Mouse (Mus musculus) midbrain, postnatal 0 days (tissue): ENCODE measurements around the gene Rbm44. TPM values are rescaled to one million over a fixed set of nuclear protein-coding genes. Genes with fewer than 3 reads are reported as not detected.
A peak's percentile ranks its signal among the peaks of the same experiment; 100 is the strongest.

ENCODE experiments used
- ATAC-seq: fragments of 200-750 bp; cut with Nextera tagmentation; 2 replicates; pipeline ENCODE4 v1.8.0; 2017; ENCODE audit warnings: moderate number of reproducible peaks, mild to moderate bottlenecking, moderate TSS enrichment, moderate library complexity; ENCODE audit not compliant: low FRiP score
- DNase-seq: peaks from one replicate; pipeline ENCODE4 v3.0.0-alpha.2; 2015; ENCODE audit warnings: low spot score
- H3K27ac ChIP-seq: fragments of 300-500 bp; sonication (generic); 2 replicates; pipeline ENCODE4 v1.5.1; 2014; ENCODE audit warnings: low read depth, mild to moderate bottlenecking, low read length, mixed read lengths
- H3K27me3 ChIP-seq: fragments of 300-500 bp; sonication (generic); 2 replicates; pipeline ENCODE4 v1.6.1; 2014; ENCODE audit warnings: low read length, control low read depth, mixed read lengths; ENCODE audit not compliant: insufficient read depth
- H3K36me3 ChIP-seq: fragments of 300-500 bp; sonication (generic); 2 replicates; pipeline ENCODE4 v1.6.1; 2014; ENCODE audit warnings: low read length, control low read depth, mixed read lengths; ENCODE audit not compliant: insufficient read depth
- H3K4me1 ChIP-seq: fragments of 300-500 bp; sonication (generic); 2 replicates; pipeline ENCODE4 v1.6.1; 2014; ENCODE audit warnings: mild to moderate bottlenecking, control low read depth, antibody characterized with exemption, low read length, mixed read lengths; ENCODE audit not compliant: insufficient read depth
- H3K4me2 ChIP-seq: fragments of 300-500 bp; sonication (generic); 2 replicates; pipeline ENCODE4 v1.6.1; 2014; ENCODE audit warnings: low read depth, mild to moderate bottlenecking, low read length, mixed read lengths; ENCODE audit not compliant: poor library complexity, severe bottlenecking
- H3K4me3 ChIP-seq: fragments of 300-500 bp; sonication (generic); 2 replicates; pipeline ENCODE4 v1.5.1; 2014; ENCODE audit warnings: low read depth, mild to moderate bottlenecking, low read length, moderate library complexity
- H3K9ac ChIP-seq: fragments of 300-500 bp; sonication (generic); replicated peaks from 2 replicates; pipeline ENCODE4 v1.6.1; 2014; ENCODE audit warnings: mild to moderate bottlenecking, low read length, moderate library complexity, mixed read lengths; ENCODE audit not compliant: poor library complexity, severe bottlenecking
- H3K9me3 ChIP-seq: fragments of 300-500 bp; sonication (generic); 2 replicates; pipeline ENCODE4 v1.6.1; 2016; ENCODE audit warnings: low read length, control low read depth
- CTCF ChIP-seq: IDR thresholded peaks from 2 replicates; pipeline ENCODE4 v1.5.1; 2016; ENCODE audit warnings: antibody characterized with exemption, mild to moderate bottlenecking
- WGBS: fragments of 180-500 bp; shearing (Covaris S2); extraction: QIAGEN DNeasy Blood & Tissue Kit; methylation state at CpG from one replicate; pipeline ENCODE4 v1.1.7; 2014; 5-methylcytosine and 5-hydroxymethylcytosine counted together
- polyA plus RNA-seq: library from polyadenylated mRNA; unstranded; fragments of >200 nt; fragmentation: Nextera tagmentation; extraction: Ambion mirVana; gene quantifications from 2 replicates; pipeline ENCODE4 v1.2.1, GENCODE M21; 2015
- total RNA-seq: library from RNA; depleted of rRNA; stranded (reverse); fragments of >200 nt; gene quantifications from 2 replicates; pipeline ENCODE4 v1.2.3, GENCODE M21; 2014

Rbm44 gene
- total and polyA plus RNA-seq, 2 experiments from 2014 or later: 0.11 TPM; not detected in 1

- no peaks in the 10 kb centered on the region for H3K9me3 ChIP-seq
- ATAC-seq (no peak), DNase-seq (no peak)
- 82% methylated on average over 6 of the region's 6 CpGs for WGBS
- H3K4me1 ChIP-seq: no peaks in the 10 kb centered on the region
- no peak overlapping the region for H3K4me3 ChIP-seq
- no peak overlapping the region for H3K4me2 ChIP-seq
- no peak for TF ChIP-seq CTCF
- H3K27ac ChIP-seq: no peak overlapping the region
- H3K9ac ChIP-seq: no peak overlapping the region
- no peaks in the 10 kb centered on the region for H3K36me3 ChIP-seq
- H3K27me3 ChIP-seq: no peaks in the 10 kb centered on the region
Observed at GRCm38 (mm10) chr1:91166798-91167197, 21.9 kb downstream of the Rbm44 start.

GRCm38 (mm10) chr1:91169157-91169556 lies 24.3 kb downstream of the Rbm44 start:
- Histone ChIP-seq H3K4me2 (no peak overlapping the region), H3K27ac (no peak overlapping the region), H3K4me3 (no peak overlapping the region), H3K4me1 (no peaks in the 10 kb centered on the region), H3K27me3 (no peaks in the 10 kb centered on the region), H3K9ac (no peak overlapping the region), H3K36me3 (no peaks in the 10 kb centered on the region), H3K9me3 (no peaks in the 10 kb centered on the region)
- no peak for TF ChIP-seq CTCF
- WGBS: 86% methylated on average over 4 of the region's 4 CpGs
- ATAC-seq (no peak), DNase-seq (no peak)

GRCm38 (mm10) chr1:91174796-91175195 lies 29.9 kb downstream of the Rbm44 start:
- Histone ChIP-seq H3K36me3 (no peaks in the 10 kb centered on the region), H3K9ac (no peak overlapping the region), H3K27me3 (no peaks in the 10 kb centered on the region), H3K4me1 (peaks cover 2% of the 10 kb centered on the region), H3K4me3 (no peak overlapping the region), H3K27ac (no peak overlapping the region), H3K9me3 (no peaks in the 10 kb centered on the region), H3K4me2 (no peak overlapping the region)
- WGBS: 89% methylated on average over 5 of the region's 5 CpGs
- DNase-seq (no peak), ATAC-seq (no peak)
- TF ChIP-seq CTCF: no peak

GRCm38 (mm10) chr1:91176026-91176425 lies 31.1 kb downstream of the Rbm44 start:
- no peak overlapping the region for H3K4me2 ChIP-seq
- no peaks in the 10 kb centered on the region for H3K9me3 ChIP-seq
- no peak overlapping the region for H3K4me3 ChIP-seq
- H3K27me3 ChIP-seq: no peaks in the 10 kb centered on the region; the same call in 1 of the 2 replicates
- ATAC-seq (no peak), DNase-seq (no peak)
- peaks cover 9% of the 10 kb centered on the region for H3K4me1 ChIP-seq
- H3K27ac ChIP-seq: no peak overlapping the region
- no peaks in the 10 kb centered on the region for H3K36me3 ChIP-seq
- no peak overlapping the region for H3K9ac ChIP-seq
- TF ChIP-seq CTCF: no peak
- 58% methylated on average over 3 of the region's 3 CpGs for WGBS

GRCm38 (mm10) chr1:91176871-91177270 lies 32.0 kb downstream of the Rbm44 start:
- Histone ChIP-seq H3K27ac (no peak overlapping the region), H3K36me3 (no peaks in the 10 kb centered on the region), H3K9me3 (no peaks in the 10 kb centered on the region), H3K9ac (no peak overlapping the region), H3K4me2 (no peak overlapping the region), H3K27me3 (no peaks in the 10 kb centered on the region; the same call in 1 of the 2 replicates), H3K4me3 (no peak overlapping the region), H3K4me1 (peaks cover 9% of the 10 kb centered on the region)
- whole genome bisulfite sequencing: 74% methylated on average over 4 of the region's 4 CpGs
- DNase-seq (no peak), ATAC-seq (no peak)
- TF ChIP-seq CTCF: no peak

- H3K4me3 ChIP-seq: no peak overlapping the region
- no peaks in the 10 kb centered on the region for H3K36me3 ChIP-seq
- no peaks in the 10 kb centered on the region for H3K9me3 ChIP-seq
- WGBS: 34% methylated on average over 5 of the region's 5 CpGs
- H3K27me3 ChIP-seq: no peaks in the 10 kb centered on the region; the same call in 1 of the 2 replicates
- H3K4me2 ChIP-seq: no peak overlapping the region
- TF ChIP-seq CTCF: peak; percentile 87
- H3K27ac ChIP-seq: no peak overlapping the region
- DNase-seq (peak; percentile 78), ATAC-seq (no peak)
- H3K4me1 ChIP-seq: peaks cover 9% of the 10 kb centered on the region
- no peak overlapping the region for H3K9ac ChIP-seq
Observed at GRCm38 (mm10) chr1:91179086-91179485, 34.2 kb downstream of the Rbm44 start.
